Mouse (Mus musculus) right cerebral cortex, adult 18-20 months (tissue): ENCODE data around the gene Pus1.

Experiments
- DNase-seq: peaks from one replicate; pipeline ENCODE4 v3.0.0; 2022; ENCODE audit warnings: mixed read lengths

Gene Pus1

GRCm38 (mm10) chr5:110779998-110780760, at the start of gene Pus1:
Pus1 (minus strand) TSS chr5:110780659.
- DNase-seq = peak; percentile 95

GRCm38 (mm10) chr5:110827576-110827975, 47.1 kb upstream of the Pus1 start:
- DNase-seq = no peak

GRCm38 (mm10) chr5:110826781-110827495, 46.5 kb upstream of the Pus1 start:
- no peak for DNase-seq

- DNase-seq = no peak
These were observed 44.0 kb upstream of the Pus1 start for GRCm38 (mm10) chr5:110824421-110824820.

GRCm38 (mm10) chr5:110809667-110810325, 29.3 kb upstream of the Pus1 start, which contains the start of gene Ulk1:
Ulk1 (minus strand) TSS chr5:110810097.
- DNase-seq = peak; percentile 100

GRCm38 (mm10) chr5:110808821-110809666, 28.6 kb upstream of the Pus1 start:
- no peak for DNase-seq

GRCm38 (mm10) chr5:110808061-110808631, 27.7 kb upstream of the Pus1 start:
- peak; percentile 87 for DNase-seq

GRCm38 (mm10) chr5:110807453-110807852, 27.0 kb upstream of the Pus1 start:
- no peak for DNase-seq

- DNase-seq = no peak
These were observed 26.2 kb upstream of the Pus1 start for GRCm38 (mm10) chr5:110806676-110807075.

GRCm38 (mm10) chr5:110806154-110806553, 25.7 kb upstream of the Pus1 start:
- DNase-seq = no peak

GRCm38 (mm10) chr5:110804012-110804743, 23.7 kb upstream of the Pus1 start:
- no peak for DNase-seq

- no peak for DNase-seq
These were observed 22.4 kb upstream of the Pus1 start for GRCm38 (mm10) chr5:110802809-110803208.

GRCm38 (mm10) chr5:110802186-110802585, 21.7 kb upstream of the Pus1 start:
- no peak for DNase-seq

GRCm38 (mm10) chr5:110801036-110801624, 20.7 kb upstream of the Pus1 start:
- DNase-seq = no peak

- no peak for DNase-seq
These were observed 17.2 kb upstream of the Pus1 start for GRCm38 (mm10) chr5:110797696-110798095.

- no peak for DNase-seq
These were observed 13.9 kb upstream of the Pus1 start for GRCm38 (mm10) chr5:110794363-110794762.

- no peak for DNase-seq
These were observed 8.2 kb upstream of the Pus1 start for GRCm38 (mm10) chr5:110788684-110789083.

- DNase-seq = peak; percentile 65
These were observed 5.8 kb upstream of the Pus1 start for GRCm38 (mm10) chr5:110786081-110786835.

- no peak for DNase-seq
These were observed 2.7 kb upstream of the Pus1 start for GRCm38 (mm10) chr5:110783150-110783549.

GRCm38 (mm10) chr5:110781529-110782238, 1.2 kb upstream of the Pus1 start:
- DNase-seq = no peak
